Mouse (Mus musculus) thymus, adult 2 months (tissue): ENCODE measurements around the gene Chd9.

Experiments used
- CTCF ChIP-seq: fragments of 200-500 bp; IDR thresholded peaks from 2 replicates; pipeline ENCODE4 v1.5.1; 2012; ENCODE audit warnings: mild to moderate bottlenecking, control low read depth, low read length, moderate library complexity, borderline replicate concordance; ENCODE audit not compliant: control insufficient read depth, poor library complexity, insufficient read depth; ENCODE audit errors: extremely low read depth
- POLR2A ChIP-seq: fragments of 200-500 bp; IDR thresholded peaks from 2 replicates; pipeline ENCODE4 v1.6.1; 2012; ENCODE audit warnings: mild to moderate bottlenecking, low read length, control low read depth, moderate library complexity; ENCODE audit not compliant: control insufficient read depth, poor library complexity, insufficient read depth; ENCODE audit errors: extremely low read depth

DNA sequence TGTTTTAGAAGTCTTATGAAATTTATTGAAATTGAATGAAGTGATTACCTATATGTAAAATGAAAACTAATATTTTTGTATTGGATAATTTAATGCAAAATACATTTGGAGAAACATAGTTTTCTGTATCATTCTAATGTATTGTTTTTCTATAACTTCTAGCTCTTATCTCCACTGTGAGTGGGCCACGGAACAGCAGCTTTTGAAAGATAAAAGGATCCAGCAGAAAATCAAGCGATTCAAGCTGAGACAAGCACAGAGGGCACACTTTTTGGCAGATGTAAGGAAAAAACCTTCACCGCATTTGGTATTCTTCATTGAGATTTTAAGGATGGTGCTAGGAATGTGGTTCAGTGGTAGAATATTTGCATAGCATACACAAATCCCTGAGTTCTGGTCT lies 150.6 kb downstream of the Chd9 start:
- TF ChIP-seq POLR2A = no peak
- no peak for TF ChIP-seq CTCF
